Mouse (Mus musculus) lung, embryonic 14.5 days (tissue): ENCODE results near the gene Smc5. TPM values are rescaled to one million over a fixed set of nuclear protein-coding genes. Genes with fewer than 3 reads are reported as not detected.

Experiments used
- ATAC-seq: fragments of 200-750 bp; cut with Nextera tagmentation; 2 replicates; pipeline ENCODE4 v1.8.0; 2017; ENCODE audit warnings: mild to moderate bottlenecking, moderate TSS enrichment, moderate library complexity; ENCODE audit not compliant: insufficient read depth
- DNase-seq: peaks from one replicate; pipeline ENCODE4 v3.0.0-alpha.2; 2015
- H3K27ac ChIP-seq: fragments of 300-500 bp; sonication (generic); 2 replicates; pipeline ENCODE4 v1.5.1; 2014; ENCODE audit warnings: low read depth, mild to moderate bottlenecking, moderate library complexity
- H3K27me3 ChIP-seq: fragments of 300-500 bp; sonication (generic); 2 replicates; pipeline ENCODE4 v1.6.1; 2014; ENCODE audit warnings: low read length, control low read depth; ENCODE audit not compliant: insufficient read depth
- H3K36me3 ChIP-seq: fragments of 300-500 bp; sonication (generic); 2 replicates; pipeline ENCODE4 v1.6.1; 2014; ENCODE audit warnings: control low read depth; ENCODE audit not compliant: insufficient read depth
- H3K4me1 ChIP-seq: fragments of 300-500 bp; sonication (generic); 2 replicates; pipeline ENCODE4 v1.6.1; 2014; ENCODE audit warnings: antibody characterized with exemption, control low read depth; ENCODE audit not compliant: insufficient read depth
- H3K4me2 ChIP-seq: fragments of 300-500 bp; sonication (generic); 2 replicates; pipeline ENCODE4 v1.6.1; 2014; ENCODE audit warnings: mild to moderate bottlenecking
- H3K4me3 ChIP-seq: fragments of 300-500 bp; sonication (generic); 2 replicates; pipeline ENCODE4 v1.5.1; 2014; ENCODE audit warnings: low read depth, low read length
- H3K9ac ChIP-seq: fragments of 300-500 bp; sonication (generic); 2 replicates; pipeline ENCODE4 v1.6.1; 2014
- H3K9me3 ChIP-seq: fragments of 300-500 bp; sonication (generic); 2 replicates; pipeline ENCODE4 v1.6.1; 2016; ENCODE audit warnings: low read depth, low read length, control low read depth
- CTCF ChIP-seq: IDR thresholded peaks from 2 replicates; pipeline ENCODE4 v1.5.1; 2016; ENCODE audit warnings: antibody characterized with exemption, low read depth
- WGBS: fragments of 180-500 bp; shearing (Covaris S2); extraction: QIAGEN DNeasy Blood & Tissue Kit; methylation state at CpG from one replicate; pipeline ENCODE4 v1.1.7; 2014; 5-methylcytosine and 5-hydroxymethylcytosine counted together
- polyA plus RNA-seq: library from polyadenylated mRNA; unstranded; fragments of >200 nt; fragmentation: Nextera tagmentation; extraction: Ambion mirVana; gene quantifications from 2 replicates; pipeline ENCODE4 v1.2.1, GENCODE M21; 2014

The Smc5 gene
- polyA plus RNA-seq, 1 experiment from 2014 or later, result 38.9 TPM

- Histone ChIP-seq H3K36me3 (no peaks in the 10 kb centered on the region), H3K9ac (no peak overlapping the region), H3K9me3 (no peaks in the 10 kb centered on the region), H3K27me3 (no peaks in the 10 kb centered on the region), H3K4me3 (no peak overlapping the region), H3K27ac (no peak overlapping the region), H3K4me1 (no peaks in the 10 kb centered on the region), H3K4me2 (no peak overlapping the region)
- DNase-seq, result no peak
- no peak for ATAC-seq
- WGBS, result 98% methylated on average over 6 of the region's 6 CpGs
- TF ChIP-seq CTCF, result no peak
Measured at GRCm38 (mm10) chr19:23191486-23191885, 82.2 kb downstream of the Smc5 start.

- ATAC-seq, result no peak
Measured at GRCm38 (mm10) chr19:23189744-23190143, 84.0 kb downstream of the Smc5 start.

GRCm38 (mm10) chr19:23188986-23189385 lies 84.7 kb downstream of the Smc5 start:
- Histone ChIP-seq H3K4me2 (no peak overlapping the region), H3K27ac (no peak overlapping the region), H3K4me1 (no peaks in the 10 kb centered on the region), H3K4me3 (no peak overlapping the region), H3K27me3 (no peaks in the 10 kb centered on the region), H3K9ac (no peak overlapping the region), H3K36me3 (0 out of 2 replicates have a peak, but pooled peaks cover 3% of the 10 kb centered on the region), H3K9me3 (no peaks in the 10 kb centered on the region)
- DNase-seq (no peak), ATAC-seq (no peak)
- WGBS, result 79% methylated on average over 7 of the region's 7 CpGs
- no peak for TF ChIP-seq CTCF

More at GRCm38 (mm10) chr19:23189744-23190143, 84.0 kb downstream of the Smc5 start:
- H3K4me3 ChIP-seq, result no peak overlapping the region
- no peak overlapping the region for H3K27ac ChIP-seq
- 57% methylated on average over 1 of the region's 1 CpGs for WGBS
- H3K4me1 ChIP-seq, result no peaks in the 10 kb centered on the region
- H3K4me2 ChIP-seq, result no peak overlapping the region
- DNase-seq, result no peak
- no peak overlapping the region for H3K9ac ChIP-seq
- H3K9me3 ChIP-seq, result no peaks in the 10 kb centered on the region
- H3K36me3 ChIP-seq, result no peaks in the 10 kb centered on the region
- no peak for TF ChIP-seq CTCF
- no peaks in the 10 kb centered on the region for H3K27me3 ChIP-seq

GRCm38 (mm10) chr19:23187732-23188131 lies 86.0 kb downstream of the Smc5 start:
- Histone ChIP-seq H3K4me1 (no peaks in the 10 kb centered on the region), H3K9me3 (no peaks in the 10 kb centered on the region), H3K4me3 (no peak overlapping the region), H3K36me3 (0 out of 2 replicates have a peak, but pooled peaks cover 3% of the 10 kb centered on the region), H3K27me3 (no peaks in the 10 kb centered on the region), H3K27ac (no peak overlapping the region), H3K4me2 (no peak overlapping the region), H3K9ac (no peak overlapping the region)
- WGBS, result 87% methylated on average over 6 of the region's 6 CpGs
- TF ChIP-seq CTCF, result no peak
- DNase-seq (no peak), ATAC-seq (no peak)

- no peak for DNase-seq
- no peaks in the 10 kb centered on the region for H3K4me1 ChIP-seq
Measured at GRCm38 (mm10) chr19:23184068-23184467, 89.6 kb downstream of the Smc5 start.

GRCm38 (mm10) chr19:23183493-23183892 lies 90.2 kb downstream of the Smc5 start:
- Histone ChIP-seq H3K9ac (no peak overlapping the region), H3K36me3 (0 out of 2 replicates have a peak, but pooled peaks cover 3% of the 10 kb centered on the region), H3K27ac (no peak overlapping the region), H3K9me3 (no peaks in the 10 kb centered on the region), H3K27me3 (no peaks in the 10 kb centered on the region), H3K4me2 (no peak overlapping the region), H3K4me1 (no peaks in the 10 kb centered on the region), H3K4me3 (no peak overlapping the region)
- DNase-seq (no peak), ATAC-seq (no peak)
- no peak for TF ChIP-seq CTCF
- 92% methylated on average over 4 of the region's 4 CpGs for WGBS

More at GRCm38 (mm10) chr19:23184068-23184467, 89.6 kb downstream of the Smc5 start:
- H3K36me3 ChIP-seq, result 0 out of 2 replicates have a peak, but pooled peaks cover 3% of the 10 kb centered on the region
- H3K4me3 ChIP-seq, result no peak overlapping the region
- no peak for ATAC-seq
- WGBS, result 71% methylated on average over 4 of the region's 4 CpGs
- H3K9ac ChIP-seq, result no peak overlapping the region
- no peak for TF ChIP-seq CTCF
- no peaks in the 10 kb centered on the region for H3K27me3 ChIP-seq
- no peak overlapping the region for H3K4me2 ChIP-seq
- H3K27ac ChIP-seq, result no peak overlapping the region
- no peaks in the 10 kb centered on the region for H3K9me3 ChIP-seq

- no peak overlapping the region for H3K4me3 ChIP-seq
- no peak overlapping the region for H3K4me2 ChIP-seq
- ATAC-seq (no peak), DNase-seq (no peak)
- H3K27me3 ChIP-seq, result no peaks in the 10 kb centered on the region
- H3K36me3 ChIP-seq, result no peaks in the 10 kb centered on the region
- H3K9me3 ChIP-seq, result no peaks in the 10 kb centered on the region
- no peak overlapping the region for H3K27ac ChIP-seq
- no peak for TF ChIP-seq CTCF
- no peak overlapping the region for H3K9ac ChIP-seq
- 88% methylated on average over 3 of the region's 3 CpGs for WGBS
- no peaks in the 10 kb centered on the region for H3K4me1 ChIP-seq
Measured at GRCm38 (mm10) chr19:23178533-23178932, 95.2 kb downstream of the Smc5 start.

- WGBS, result 39% methylated on average over 2 of the region's 2 CpGs
- Histone ChIP-seq H3K36me3 (no peaks in the 10 kb centered on the region), H3K9me3 (no peaks in the 10 kb centered on the region), H3K9ac (no peak overlapping the region), H3K27ac (no peak overlapping the region), H3K27me3 (no peaks in the 10 kb centered on the region), H3K4me1 (no peaks in the 10 kb centered on the region), H3K4me2 (no peak overlapping the region), H3K4me3 (no peak overlapping the region)
- TF ChIP-seq CTCF, result no peak
- ATAC-seq (no peak), DNase-seq (no peak)
Measured at GRCm38 (mm10) chr19:23175511-23175910, 98.2 kb downstream of the Smc5 start.
